Mouse (Mus musculus): ENCODE measurements around the gene Camk2n1.
"Not testable (repeated sequence)": the region's sequence is repeated elsewhere in the genome, so short reads cannot be mapped to it uniquely, and the experiment has no call there.

Gene Camk2n1

GRCm38 (mm10) chr4:138453753-138454570 lies at the start of gene Camk2n1:
Camk2n1 (plus strand) TSS chr4:138454314.
- peak; percentile 71 for DNase-seq (ENCODE audit: low read depth, low spot score)

GRCm38 (mm10) chr4:138404806-138405205 lies 49.3 kb upstream of the Camk2n1 start:
- peak; percentile 63 for DNase-seq (ENCODE audit: low read depth, low spot score)

GRCm38 (mm10) chr4:138407479-138408194 lies 46.5 kb upstream of the Camk2n1 start:
- peak; percentile 49 for DNase-seq (ENCODE audit: low read depth, low spot score)

- DNase-seq (ENCODE audit: low read depth, low spot score) = no peak
These were observed 43.1 kb upstream of the Camk2n1 start for GRCm38 (mm10) chr4:138411011-138411410.

- no peak for DNase-seq (ENCODE audit: low read depth, low spot score)
These were observed 42.5 kb upstream of the Camk2n1 start for GRCm38 (mm10) chr4:138411504-138412121.

GRCm38 (mm10) chr4:138414725-138415124 lies 39.4 kb upstream of the Camk2n1 start:
- no peak for DNase-seq (ENCODE audit: low read depth, low spot score)

GRCm38 (mm10) chr4:138415991-138416390 lies 38.1 kb upstream of the Camk2n1 start:
- no peak for DNase-seq (ENCODE audit: low read depth, low spot score)

- no peak for DNase-seq (ENCODE audit: low read depth, low spot score)
These were observed 37.7 kb upstream of the Camk2n1 start for GRCm38 (mm10) chr4:138416414-138416813.

GRCm38 (mm10) chr4:138417882-138418281 lies 36.2 kb upstream of the Camk2n1 start:
- DNase-seq (ENCODE audit: low read depth, low spot score) = no peak

GRCm38 (mm10) chr4:138418340-138418957 lies 35.7 kb upstream of the Camk2n1 start:
- DNase-seq (ENCODE audit: low read depth, low spot score) = no peak

GRCm38 (mm10) chr4:138425028-138425427 lies 29.1 kb upstream of the Camk2n1 start:
- no peak for DNase-seq (ENCODE audit: low read depth, low spot score)

GRCm38 (mm10) chr4:138425604-138426003 lies 28.5 kb upstream of the Camk2n1 start:
- not testable (repeated sequence) for DNase-seq (ENCODE audit: low read depth, low spot score)

- DNase-seq (ENCODE audit: low read depth, low spot score) = peak; percentile 77
These were observed 27.1 kb upstream of the Camk2n1 start for GRCm38 (mm10) chr4:138426778-138427705.

- peak; percentile 56 for DNase-seq (ENCODE audit: low read depth, low spot score)
These were observed 24.3 kb upstream of the Camk2n1 start for GRCm38 (mm10) chr4:138429778-138430177.

GRCm38 (mm10) chr4:138431340-138431739 lies 22.8 kb upstream of the Camk2n1 start:
- DNase-seq (ENCODE audit: low read depth, low spot score) = no peak

- DNase-seq (ENCODE audit: low read depth, low spot score) = peak; percentile 96
These were observed 19.5 kb upstream of the Camk2n1 start, which contains the start of gene Mul1 for GRCm38 (mm10) chr4:138434347-138435316. Mul1 (plus strand) TSS chr4:138434671.

- DNase-seq (ENCODE audit: low read depth, low spot score) = no peak
These were observed 14.1 kb upstream of the Camk2n1 start for GRCm38 (mm10) chr4:138440062-138440461.

- no peak for DNase-seq (ENCODE audit: low read depth, low spot score)
These were observed 9.2 kb upstream of the Camk2n1 start for GRCm38 (mm10) chr4:138444941-138445340.

GRCm38 (mm10) chr4:138446981-138447380 lies 7.1 kb upstream of the Camk2n1 start:
- DNase-seq (ENCODE audit: low read depth, low spot score) = no peak

Data from CD4-positive, CD25-positive, alpha-beta regulatory T cell, adult 2 months (primary cell).